Mouse (Mus musculus): ENCODE data around the gene Pdcd2l. TPM values are rescaled to one million over a fixed set of nuclear protein-coding genes. Genes with fewer than 3 reads are reported as not detected.

Gene Pdcd2l
- polyA plus RNA-seq, 1 experiment from 2014 or later, result 65.3 TPM

DNA sequence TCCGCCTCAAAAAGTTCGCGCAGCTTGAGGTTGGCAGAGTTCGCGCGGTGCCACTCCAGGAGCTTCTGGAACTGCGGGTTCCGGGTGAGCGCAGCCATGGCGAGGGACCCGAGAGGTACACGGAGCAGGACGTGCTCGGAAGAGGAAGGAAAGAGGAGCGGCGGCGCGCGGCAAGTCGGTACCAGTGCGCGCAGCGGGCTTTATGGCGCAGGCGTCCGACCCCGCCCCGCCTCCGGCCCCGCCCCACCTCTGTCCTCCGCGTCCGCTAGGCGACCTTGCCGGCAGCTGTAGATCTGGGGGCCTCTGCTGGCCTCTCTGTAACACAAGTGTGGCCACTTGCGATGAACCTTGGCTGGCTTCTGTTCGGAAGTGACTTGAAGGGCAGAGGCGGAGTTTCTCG, 33.7 kb upstream of the Pdcd2l start, which contains the start of gene Gpi1:
Gene Gpi1 (minus strand): TSS at position 221 of the 400 bp plus-strand sequence.
- Histone ChIP-seq H3K4me3 (ENCODE audit: low read depth, low read length) (peak within 1 kb of the TSS; percentile 76), H3K36me3 (ENCODE audit: control insufficient read depth, insufficient read depth, low read length) (peaks cover 16% of the 10 kb centered on the region), H3K4me1 (ENCODE audit: control insufficient read depth, insufficient read depth, low read length) (no peaks in the 10 kb centered on the region), H3K27ac (replicated peaks; ENCODE audit: low read depth, low read length) (peak within 1 kb of the TSS; percentile 68), H3K27me3 (ENCODE audit: control insufficient read depth, insufficient read depth, low read length) (no peaks in the 10 kb centered on the region), H3K4me2 (ENCODE audit: low read depth, severe bottlenecking) (peak within 1 kb of the TSS; percentile 69), H3K9ac (ENCODE audit: low read length) (peak within 1 kb of the TSS; percentile 69), H3K9me3 (ENCODE audit: control insufficient read depth, low read length) (no peaks in the 10 kb centered on the region)
- ATAC-seq (ENCODE audit: insufficient number of reproducible peaks, low FRiP score, low TSS enrichment, low read depth) (peak; percentile 73), DNase-seq (ENCODE audit: low spot score) (peak; percentile 91)
- under 1% methylated on average over 36 of the region's 39 CpGs for WGBS

DNA sequence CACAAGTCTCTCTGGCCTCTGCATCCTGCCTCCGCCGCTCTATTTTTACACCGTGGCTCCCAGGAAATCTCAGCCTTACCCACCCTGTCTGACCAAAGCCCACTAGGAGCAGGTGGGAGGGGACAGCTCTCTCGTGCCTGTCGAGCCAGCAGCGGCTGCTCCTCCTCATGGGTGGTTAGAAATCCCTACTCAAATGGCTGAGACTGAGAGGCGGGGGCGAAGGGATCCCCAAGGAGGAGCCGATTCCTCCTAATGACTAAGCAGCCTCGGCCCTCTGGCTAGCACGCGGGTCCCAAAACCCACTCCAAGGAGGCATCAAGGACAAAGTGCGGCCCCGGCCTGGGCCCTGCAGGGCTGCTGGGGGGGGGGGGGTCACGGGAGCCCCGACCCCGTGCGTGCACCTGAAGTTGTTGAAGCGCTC, 33.2 kb upstream of the Pdcd2l start:
- Histone ChIP-seq H3K36me3 (ENCODE audit: control insufficient read depth, insufficient read depth, low read length) (peaks cover 20% of the 10 kb centered on the region), H3K27me3 (ENCODE audit: control insufficient read depth, insufficient read depth, low read length) (no peaks in the 10 kb centered on the region), H3K9me3 (ENCODE audit: control insufficient read depth, low read length) (no peaks in the 10 kb centered on the region), H3K4me3 (ENCODE audit: low read depth, low read length) (peak overlapping the region; percentile 76), H3K4me1 (ENCODE audit: control insufficient read depth, insufficient read depth, low read length) (no peaks in the 10 kb centered on the region), H3K9ac (ENCODE audit: low read length) (peak overlapping the region; percentile 69), H3K4me2 (ENCODE audit: low read depth, severe bottlenecking) (peak overlapping the region; percentile 69), H3K27ac (replicated peaks; ENCODE audit: low read depth, low read length) (peak overlapping the region; percentile 68)
- WGBS, result 0% methylated on average over 15 of the region's 19 CpGs
- DNase-seq (ENCODE audit: low spot score), result peak; percentile 70
- ATAC-seq (ENCODE audit: insufficient number of reproducible peaks, low FRiP score, low TSS enrichment, low read depth), result 0 out of 2 replicates have a peak, but pooled peaks have one; percentile 2

- Histone ChIP-seq H3K4me2 (ENCODE audit: low read depth, severe bottlenecking) (peak overlapping the region; percentile 69), H3K9ac (ENCODE audit: low read length) (peak overlapping the region; percentile 69), H3K9me3 (ENCODE audit: control insufficient read depth, low read length) (no peaks in the 10 kb centered on the region), H3K4me1 (ENCODE audit: control insufficient read depth, insufficient read depth, low read length) (no peaks in the 10 kb centered on the region), H3K4me3 (ENCODE audit: low read depth, low read length) (peak overlapping the region; percentile 76), H3K27ac (replicated peaks; ENCODE audit: low read depth, low read length) (no peak overlapping the region), H3K36me3 (ENCODE audit: control insufficient read depth, insufficient read depth, low read length) (peaks cover 20% of the 10 kb centered on the region), H3K27me3 (ENCODE audit: control insufficient read depth, insufficient read depth, low read length) (no peaks in the 10 kb centered on the region)
- ATAC-seq (ENCODE audit: insufficient number of reproducible peaks, low FRiP score, low TSS enrichment, low read depth), result no peak
- 24% methylated on average over 5 of the region's 5 CpGs for WGBS
- no peak for DNase-seq (ENCODE audit: low spot score)
Measured at GRCm38 (mm10) chr7:34229153-34229552, 32.7 kb upstream of the Pdcd2l start.

GRCm38 (mm10) chr7:34228641-34229040, 32.2 kb upstream of the Pdcd2l start:
- Histone ChIP-seq H3K9me3 (ENCODE audit: control insufficient read depth, low read length) (no peaks in the 10 kb centered on the region), H3K27me3 (ENCODE audit: control insufficient read depth, insufficient read depth, low read length) (no peaks in the 10 kb centered on the region), H3K4me3 (ENCODE audit: low read depth, low read length) (peak overlapping the region; percentile 76; the same call in 1 of the 2 replicates), H3K9ac (ENCODE audit: low read length) (no peak overlapping the region), H3K27ac (replicated peaks; ENCODE audit: low read depth, low read length) (no peak overlapping the region), H3K36me3 (ENCODE audit: control insufficient read depth, insufficient read depth, low read length) (peaks cover 20% of the 10 kb centered on the region), H3K4me1 (ENCODE audit: control insufficient read depth, insufficient read depth, low read length) (no peaks in the 10 kb centered on the region), H3K4me2 (ENCODE audit: low read depth, severe bottlenecking) (peak overlapping the region; percentile 69)
- WGBS, result 68% methylated on average over 9 of the region's 9 CpGs
- DNase-seq (ENCODE audit: low spot score) (no peak), ATAC-seq (ENCODE audit: insufficient number of reproducible peaks, low FRiP score, low TSS enrichment, low read depth) (no peak)

DNA sequence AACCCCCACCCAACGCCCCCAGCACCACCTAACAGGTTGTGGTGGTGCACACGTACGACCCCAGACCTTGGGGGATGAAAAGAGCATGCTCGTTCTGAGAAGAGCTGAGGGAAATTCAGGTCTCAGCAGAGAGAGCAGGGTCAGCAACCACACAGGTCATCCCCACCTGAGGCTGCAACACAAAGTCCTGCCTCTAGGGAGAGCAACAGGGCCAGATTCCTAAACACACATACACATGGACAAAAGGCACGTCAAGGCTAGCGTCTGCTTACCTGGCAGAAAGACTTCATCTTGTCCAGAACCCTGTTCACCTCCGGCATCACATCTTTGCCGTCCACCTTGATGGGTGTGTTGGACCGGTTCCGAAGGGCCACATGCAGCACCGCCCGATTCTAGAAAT, 30.4 kb upstream of the Pdcd2l start:
- no peaks in the 10 kb centered on the region for H3K4me1 ChIP-seq (ENCODE audit: control insufficient read depth, insufficient read depth, low read length)
- no peak overlapping the region for H3K4me3 ChIP-seq (ENCODE audit: low read depth, low read length)
- no peak overlapping the region for H3K27ac ChIP-seq (replicated peaks; ENCODE audit: low read depth, low read length)
- no peaks in the 10 kb centered on the region for H3K9me3 ChIP-seq (ENCODE audit: control insufficient read depth, low read length)
- DNase-seq (ENCODE audit: low spot score) (no peak), ATAC-seq (ENCODE audit: insufficient number of reproducible peaks, low FRiP score, low TSS enrichment, low read depth) (no peak)
- no peaks in the 10 kb centered on the region for H3K27me3 ChIP-seq (ENCODE audit: control insufficient read depth, insufficient read depth, low read length)
- H3K9ac ChIP-seq (ENCODE audit: low read length), result no peak overlapping the region
- no peak overlapping the region for H3K4me2 ChIP-seq (ENCODE audit: low read depth, severe bottlenecking)
- 91% methylated on average over 12 of the region's 12 CpGs for WGBS
- H3K36me3 ChIP-seq (ENCODE audit: control insufficient read depth, insufficient read depth, low read length), result peaks cover 32% of the 10 kb centered on the region

DNA sequence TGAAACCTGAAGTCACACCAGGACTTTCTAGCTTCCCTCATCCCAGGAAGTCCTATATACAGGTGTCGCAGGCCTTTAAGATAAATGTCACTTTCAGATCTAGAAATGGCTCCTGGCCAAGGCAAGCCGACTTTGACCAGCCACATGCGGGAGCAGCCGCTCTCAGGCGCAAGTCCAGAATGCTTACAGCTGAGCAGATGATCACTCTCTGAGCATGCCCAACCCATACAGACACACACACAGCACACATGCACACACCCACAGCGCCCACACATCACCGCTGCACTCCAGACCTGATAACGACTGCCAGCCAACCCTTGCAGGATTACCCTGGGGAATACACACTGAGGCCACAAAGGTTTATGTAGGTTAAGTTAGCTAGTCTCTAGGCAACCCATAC, 29.6 kb upstream of the Pdcd2l start:
- Histone ChIP-seq H3K9ac (ENCODE audit: low read length) (no peak overlapping the region), H3K9me3 (ENCODE audit: control insufficient read depth, low read length) (no peaks in the 10 kb centered on the region), H3K4me1 (ENCODE audit: control insufficient read depth, insufficient read depth, low read length) (no peaks in the 10 kb centered on the region), H3K36me3 (ENCODE audit: control insufficient read depth, insufficient read depth, low read length) (peaks cover 37% of the 10 kb centered on the region), H3K27me3 (ENCODE audit: control insufficient read depth, insufficient read depth, low read length) (no peaks in the 10 kb centered on the region), H3K4me2 (ENCODE audit: low read depth, severe bottlenecking) (no peak overlapping the region), H3K4me3 (ENCODE audit: low read depth, low read length) (no peak overlapping the region), H3K27ac (replicated peaks; ENCODE audit: low read depth, low read length) (no peak overlapping the region)
- WGBS, result 93% methylated on average over 8 of the region's 8 CpGs
- ATAC-seq (ENCODE audit: insufficient number of reproducible peaks, low FRiP score, low TSS enrichment, low read depth) (no peak), DNase-seq (ENCODE audit: low spot score) (no peak)

- DNase-seq (ENCODE audit: low spot score), result no peak
- ATAC-seq (ENCODE audit: insufficient number of reproducible peaks, low FRiP score, low TSS enrichment, low read depth), result no peak
- Histone ChIP-seq H3K27ac (replicated peaks; ENCODE audit: low read depth, low read length) (no peak overlapping the region), H3K36me3 (ENCODE audit: control insufficient read depth, insufficient read depth, low read length) (peaks cover 46% of the 10 kb centered on the region), H3K27me3 (ENCODE audit: control insufficient read depth, insufficient read depth, low read length) (no peaks in the 10 kb centered on the region), H3K9me3 (ENCODE audit: control insufficient read depth, low read length) (no peaks in the 10 kb centered on the region), H3K4me3 (ENCODE audit: low read depth, low read length) (no peak overlapping the region), H3K4me1 (ENCODE audit: control insufficient read depth, insufficient read depth, low read length) (no peaks in the 10 kb centered on the region), H3K9ac (ENCODE audit: low read length) (no peak overlapping the region), H3K4me2 (ENCODE audit: low read depth, severe bottlenecking) (no peak overlapping the region)
- WGBS, result 91% methylated on average over 6 of the region's 6 CpGs
Measured at GRCm38 (mm10) chr7:34224308-34224707, 27.8 kb upstream of the Pdcd2l start.

DNA sequence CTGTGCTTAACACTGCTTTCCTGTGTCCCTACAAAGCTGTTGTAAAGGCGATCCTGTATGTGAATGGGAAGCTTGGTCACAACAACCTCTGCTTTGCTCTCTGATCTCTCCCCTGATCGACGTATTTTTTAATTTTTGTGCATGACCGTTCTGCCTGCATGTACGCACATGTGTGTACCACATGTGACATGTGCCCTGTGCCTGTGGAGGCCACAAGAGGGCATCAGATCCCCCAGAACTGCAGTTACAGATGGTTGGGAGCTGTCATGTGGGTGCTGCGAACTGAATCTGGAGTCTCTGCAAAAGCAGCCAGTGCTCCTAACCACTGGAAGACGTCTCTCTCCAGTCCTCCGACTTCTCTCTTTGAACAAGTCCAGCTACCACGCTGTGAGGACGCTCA, 25.9 kb upstream of the Pdcd2l start:
- Histone ChIP-seq H3K4me1 (ENCODE audit: control insufficient read depth, insufficient read depth, low read length) (no peaks in the 10 kb centered on the region), H3K9ac (ENCODE audit: low read length) (no peak overlapping the region), H3K27me3 (ENCODE audit: control insufficient read depth, insufficient read depth, low read length) (no peaks in the 10 kb centered on the region), H3K4me2 (ENCODE audit: low read depth, severe bottlenecking) (no peak overlapping the region), H3K27ac (replicated peaks; ENCODE audit: low read depth, low read length) (no peak overlapping the region), H3K36me3 (ENCODE audit: control insufficient read depth, insufficient read depth, low read length) (peaks cover 56% of the 10 kb centered on the region), H3K4me3 (ENCODE audit: low read depth, low read length) (no peak overlapping the region), H3K9me3 (ENCODE audit: control insufficient read depth, low read length) (no peaks in the 10 kb centered on the region)
- no peak for ATAC-seq (ENCODE audit: insufficient number of reproducible peaks, low FRiP score, low TSS enrichment, low read depth)
- WGBS, result 92% methylated on average over 10 of the region's 10 CpGs
- DNase-seq (ENCODE audit: low spot score), result no peak

DNA sequence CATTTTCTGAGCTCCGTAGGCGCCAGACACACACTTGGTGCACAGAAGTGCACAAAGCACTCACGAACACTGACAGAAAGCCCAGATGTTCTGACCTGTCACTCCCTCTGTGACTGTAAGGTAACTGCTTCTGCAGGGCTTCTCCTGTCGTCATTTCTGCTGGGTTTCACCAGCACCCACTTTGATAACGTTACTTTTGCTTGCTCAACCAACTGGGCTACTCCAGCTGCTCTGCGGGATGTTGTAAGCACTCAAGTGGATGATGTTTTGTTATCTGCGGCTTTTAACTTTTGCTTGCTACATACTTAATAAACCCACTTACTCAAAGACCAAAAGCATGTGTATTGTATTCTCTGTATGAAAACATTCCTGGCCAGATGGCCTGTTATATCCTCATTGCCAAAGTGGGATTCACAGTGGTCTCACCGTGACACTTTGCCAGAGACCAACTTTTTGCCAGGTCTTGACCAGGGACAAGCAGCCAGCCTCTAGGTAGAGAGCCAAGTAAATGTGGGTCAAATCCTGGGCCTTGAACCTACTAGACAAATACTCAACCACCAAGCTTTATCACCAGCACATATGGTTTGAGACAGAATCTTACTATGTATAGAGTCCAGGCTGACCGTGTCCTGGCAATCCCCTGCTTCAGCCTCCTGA, 25.3 kb upstream of the Pdcd2l start:
- no peaks in the 10 kb centered on the region for H3K9me3 ChIP-seq (ENCODE audit: control insufficient read depth, low read length)
- H3K4me2 ChIP-seq (ENCODE audit: low read depth, severe bottlenecking), result no peak overlapping the region
- no peak overlapping the region for H3K27ac ChIP-seq (replicated peaks; ENCODE audit: low read depth, low read length)
- no peaks in the 10 kb centered on the region for H3K4me1 ChIP-seq (ENCODE audit: control insufficient read depth, insufficient read depth, low read length)
- no peak overlapping the region for H3K9ac ChIP-seq (ENCODE audit: low read length)
- DNase-seq (ENCODE audit: low spot score) (no peak), ATAC-seq (ENCODE audit: insufficient number of reproducible peaks, low FRiP score, low TSS enrichment, low read depth) (no peak)
- peaks cover 54% of the 10 kb centered on the region for H3K36me3 ChIP-seq (ENCODE audit: control insufficient read depth, insufficient read depth, low read length)
- no peak overlapping the region for H3K4me3 ChIP-seq (ENCODE audit: low read depth, low read length)
- H3K27me3 ChIP-seq (ENCODE audit: control insufficient read depth, insufficient read depth, low read length), result no peaks in the 10 kb centered on the region
- WGBS, result 90% methylated on average over 9 of the region's 9 CpGs

All from limb, embryonic 11.5 days (tissue).